In the genomic region with DNA sequence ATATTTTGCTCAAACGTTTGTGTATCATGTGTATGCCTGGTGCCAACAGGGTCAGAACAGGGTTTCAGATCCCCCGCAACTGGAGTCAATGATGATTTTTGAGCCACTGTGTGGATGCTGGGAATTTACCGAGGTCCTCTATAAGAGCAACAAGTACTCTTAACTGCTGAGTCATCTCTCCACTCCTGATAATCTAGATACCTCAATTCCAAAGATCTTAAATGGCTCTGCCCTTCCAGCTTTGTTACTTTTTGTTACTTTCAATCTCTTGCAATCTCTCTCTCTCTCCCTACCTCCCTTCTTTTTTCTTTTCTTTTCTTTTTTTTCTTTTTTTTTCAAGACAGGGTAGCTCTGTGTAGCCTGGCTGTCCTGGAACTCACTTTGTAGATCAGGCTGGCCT, we compare ENCODE assay signal across 17 mouse cellular contexts. TPM values are rescaled to one million over a fixed set of nuclear protein-coding genes. Genes with fewer than 3 reads are reported as not detected.
A peak's percentile ranks its signal among the peaks of the same experiment; 100 is the strongest.
DNase-seq lines count a peak whose midpoint lies in the region; ATAC-seq and TF ChIP-seq lines count a peak whose summit lies in the region.
"Had no signal": no experiment of that assay in that cellular context is flagged by ENCODE, and none has a peak within 500 bp of the region (broad histone marks: within the 10 kb centered on the region; RNA-seq: fewer than 3 reads in every experiment).

No protein-coding gene starts in this region.

- no peak for TF ChIP-seq RAD21 in CH12.LX (IDR thresholded peaks at IDR 0.05; ENCODE audit: low read depth, low read length)

- no peak for TF ChIP-seq CTCF in CH12.LX (conservative IDR thresholded peaks at IDR 0.05 in 1 of 2, IDR thresholded peaks at IDR 0.05 in 1 of 2; ENCODE audit: low read depth in 2 of 2, low read length in 2 of 2)

- no peaks in the 10 kb centered on the region for H3K36me3 ChIP-seq in CH12.LX (replicated peaks in 1 of 2; ENCODE audit: control insufficient read depth in 1 of 2, insufficient read depth in 1 of 2, low read length in 1 of 2)
- no peaks in the 10 kb centered on the region for H3K36me3 ChIP-seq in hindbrain, embryonic 13.5 days
- H3K36me3 ChIP-seq: embryonic facial prominence, embryonic 10.5 days; embryonic facial prominence, embryonic 12.5 days; forebrain, embryonic 12.5 days had no signal

- ATAC-seq in hindbrain, embryonic 13.5 days (ENCODE audit: low FRiP score), result no peak
- ATAC-seq: CD4-positive, CD25-positive, alpha-beta regulatory T cell, adult 4 months; forebrain, embryonic 14.5 days; forebrain, embryonic 16.5 days had no signal

- peak overlapping the region; percentile 42; the same call in 1 of the 2 replicates for H3K4me2 ChIP-seq in CH12.LX (ENCODE audit: insufficient read depth, low read depth, poor library complexity, severe bottlenecking)
- no peak overlapping the region for H3K4me2 ChIP-seq in hindbrain, embryonic 13.5 days
- H3K4me2 ChIP-seq: embryonic facial prominence, embryonic 12.5 days; forebrain, embryonic 12.5 days had no signal

- H3K9me3 ChIP-seq in CH12.LX (replicated peaks; ENCODE audit: low read length), result no peaks in the 10 kb centered on the region
- no peaks in the 10 kb centered on the region for H3K9me3 ChIP-seq in hindbrain, embryonic 13.5 days
- H3K9me3 ChIP-seq: embryonic facial prominence, embryonic 10.5 days; embryonic facial prominence, embryonic 12.5 days; forebrain, embryonic 12.5 days had no signal

- H3K27ac ChIP-seq in CH12.LX (ENCODE audit: insufficient read depth, low read depth), result no peak overlapping the region
- no peak overlapping the region for H3K27ac ChIP-seq in hindbrain, embryonic 13.5 days
- H3K27ac ChIP-seq: embryonic facial prominence, embryonic 10.5 days; embryonic facial prominence, embryonic 12.5 days; forebrain, embryonic 12.5 days had no signal

- TF ChIP-seq EP300 in CH12.LX (IDR thresholded peaks at IDR 0.05; ENCODE audit: low read length), result no peak

- DNase-seq in 3T3-L1 (ENCODE audit: low read depth, low spot score), result peak; percentile 14
- DNase-seq in CH12.LX (ENCODE audit: extremely low read depth), result no peak
- peak; percentile 24 for DNase-seq in NIH3T3 (ENCODE audit: low read depth)
- DNase-seq in ovary, postnatal 10 days (ENCODE audit: low spot score), result no peak
- DNase-seq: adrenal gland, adult 8-10 months; adrenal gland, postnatal 14 days; adrenal gland, postnatal 36 days; B cell, adult 2 months; cerebellum, adult 11-12 months; cerebellum, adult 2 months had no signal

- H3K4me3 ChIP-seq in CH12.LX (replicated peaks in 1 of 3; ENCODE audit: low read depth in 2 of 3, low read length in 2 of 3, poor library complexity in 1 of 3), result no peak overlapping the region
- H3K4me3 ChIP-seq in hindbrain, embryonic 13.5 days, result no peak overlapping the region
- H3K4me3 ChIP-seq: embryonic facial prominence, embryonic 10.5 days; embryonic facial prominence, embryonic 12.5 days; forebrain, embryonic 12.5 days had no signal

- dilution Hi-C loops in CH12.LX (cut with MboI; ENCODE audit: extremely low pct_ligation_motif_present, extremely low pct_unique_long_range_greater_than_20kb, low sequenced_read_pairs), result no loop called here

- WGBS in hindbrain, embryonic 13.5 days, result 63% methylated on average over 3 of the region's 3 CpGs

- no peak overlapping the region for H3K9ac ChIP-seq in CH12.LX (ENCODE audit: insufficient read depth, low read depth)
- no peak overlapping the region for H3K9ac ChIP-seq in hindbrain, embryonic 13.5 days
- H3K9ac ChIP-seq: embryonic facial prominence, embryonic 12.5 days; forebrain, embryonic 12.5 days had no signal

- peaks cover 0 to 9% of the 10 kb centered on the region in 2 experiments; a peak in 2 of 4 replicates for H3K4me1 ChIP-seq in CH12.LX (ENCODE audit: control insufficient read depth in 1 of 2, insufficient read depth in 2 of 2)
- H3K4me1 ChIP-seq in hindbrain, embryonic 13.5 days (replicated peaks), result no peaks in the 10 kb centered on the region
- H3K4me1 ChIP-seq: embryonic facial prominence, embryonic 10.5 days; embryonic facial prominence, embryonic 12.5 days; forebrain, embryonic 12.5 days had no signal

- no peak for TF ChIP-seq POLR2A in CH12.LX (IDR thresholded peaks at IDR 0.05; ENCODE audit: low read depth, low read length)

- no peaks in the 10 kb centered on the region for H3K79me2 ChIP-seq in CH12.LX (replicated peaks; ENCODE audit: control insufficient read depth, extremely low read depth, insufficient read depth, poor library complexity, severe bottlenecking)

- in situ Hi-C loops in CH12.LX (cut with MboI; ENCODE audit: low pct_ligation_motif_present, low pct_unique_long_range_greater_than_20kb, low sequenced_read_pairs), result no loop called here

- no peaks in the 10 kb centered on the region for H3K27me3 ChIP-seq in CH12.LX (replicated peaks)
- no peaks in the 10 kb centered on the region for H3K27me3 ChIP-seq in hindbrain, embryonic 13.5 days
- H3K27me3 ChIP-seq: embryonic facial prominence, embryonic 12.5 days; forebrain, embryonic 12.5 days had no signal

TF ChIP-seq in CH12.LX, 34 proteins besides CTCF, POLR2A, EP300 and RAD21:
- TF ChIP-seq MAFK (IDR thresholded peaks at IDR 0.05; ENCODE audit: insufficient replicate concordance, low read length), result peak; percentile 79; the same call in 1 of the 2 replicates
- TF ChIP-seq NRF1 (IDR thresholded peaks at IDR 0.05; ENCODE audit: low read depth, low read length), result no peak

RNA-seq across cellular contexts. Expression of a gene that starts 9.8 kb away (rescaled TPM):
- total RNA-seq in CH12.LX (2012; rRNA removed) (19.7 and 20.4 TPM in 2 replicates), CH12.LX (2014; rRNA removed) (7.9 and 8.4 TPM in 2 replicates)
- polyA plus RNA-seq in CH12.LX (2012; ENCODE audit: insufficient read length, low read depth), result 37.2 and 43.1 TPM in 2 replicates
- 42.6 and 46.8 TPM in 2 replicates for polyA plus RNA-seq in hindbrain, embryonic 13.5 days (2015; fragmentation: Nextera tagmentation; extraction: Ambion mirVana)

RNA-seq across cellular contexts. Expression of a gene that starts 10.3 kb away (rescaled TPM):
- total RNA-seq in CH12.LX (2012; rRNA removed) (180 and 227 TPM in 2 replicates), CH12.LX (2014; rRNA removed) (128 and 130 TPM in 2 replicates)
- 207 and 213 TPM in 2 replicates for polyA plus RNA-seq in CH12.LX (2012; ENCODE audit: insufficient read length, low read depth)
- polyA plus RNA-seq in hindbrain, embryonic 13.5 days (2015; fragmentation: Nextera tagmentation; extraction: Ambion mirVana), result 129 and 140 TPM in 2 replicates

RNA-seq across cellular contexts. Expression of a gene that starts 38.0 kb away (rescaled TPM):
- 0.17 and 0.21 TPM in 2 replicates for total RNA-seq in CH12.LX (2012; rRNA removed)
- not detected in 2 replicates for total RNA-seq in CH12.LX (2014; rRNA removed)
- polyA plus RNA-seq in CH12.LX (2012; ENCODE audit: insufficient read length, low read depth), result 0.40 and 0.51 TPM in 2 replicates
- polyA plus RNA-seq in hindbrain, embryonic 13.5 days (2015; fragmentation: Nextera tagmentation; extraction: Ambion mirVana), result 13.5 and 14.2 TPM in 2 replicates

Comparison
In these comparisons a context has a peak if more than half of its experiments do, and no peak if none do; other contexts are left out.
1. DNase-seq: peak in 3T3-L1 (single experiment) and NIH3T3 (single experiment); none in CH12.LX (single experiment) and ovary, postnatal 10 days (single experiment).